Mouse (Mus musculus): ENCODE data around the gene Lrig1.

DNA sequence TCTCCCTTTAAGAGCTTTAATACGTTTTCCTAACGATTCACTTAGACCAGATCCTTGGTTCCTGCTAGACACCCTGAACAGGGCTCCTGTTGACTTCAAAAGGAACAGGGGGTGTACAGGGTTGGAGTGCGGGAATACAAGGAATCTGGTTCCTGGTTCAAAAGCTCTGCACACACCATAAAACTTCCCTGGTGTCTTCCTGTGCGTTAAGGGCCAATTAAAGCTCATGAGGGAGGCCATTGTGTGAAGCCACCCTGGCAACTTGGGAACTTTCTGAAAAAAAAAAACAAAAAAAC is 15.6 kb upstream of the Lrig1 start:
- TF ChIP-seq CTCF (conservative IDR thresholded peaks at IDR 0.05; ENCODE audit: low read length) (no peak), NANOG (IDR thresholded peaks at IDR 0.05; ENCODE audit: borderline replicate concordance, low read length) (no peak)
